Mouse (Mus musculus) left cerebral cortex, adult 11 months (tissue): ENCODE measurements around the gene Tex261.

ENCODE experiments used
- DNase-seq: peaks from one replicate; pipeline ENCODE4 v3.0.0; 2022; ENCODE audit warnings: low spot score

The Tex261 gene

GRCm38 (mm10) chr6:83762344-83762743 lies 13.3 kb downstream of the Tex261 start, which contains the start of gene Ankrd53:
Ankrd53 (plus strand) TSS chr6:83762644.
- no peak for DNase-seq

GRCm38 (mm10) chr6:83756051-83756450 lies 19.6 kb downstream of the Tex261 start:
- DNase-seq = no peak

- DNase-seq = no peak
Measured at GRCm38 (mm10) chr6:83750171-83750684, 25.4 kb downstream of the Tex261 start.

- no peak for DNase-seq
Measured at GRCm38 (mm10) chr6:83749286-83749685, 26.3 kb downstream of the Tex261 start.

GRCm38 (mm10) chr6:83745466-83745865 lies 30.1 kb downstream of the Tex261 start:
- DNase-seq = no peak

- no peak for DNase-seq
Measured at GRCm38 (mm10) chr6:83744557-83744956, 31.1 kb downstream of the Tex261 start.

GRCm38 (mm10) chr6:83744126-83744525 lies 31.5 kb downstream of the Tex261 start:
- DNase-seq = no peak

GRCm38 (mm10) chr6:83743212-83743611 lies 32.4 kb downstream of the Tex261 start:
- DNase-seq = no peak

- no peak for DNase-seq
Measured at GRCm38 (mm10) chr6:83742761-83743160, 32.9 kb downstream of the Tex261 start, which contains the start of gene Atp6v1b1. Atp6v1b1 (plus strand) TSS chr6:83742990.

GRCm38 (mm10) chr6:83738596-83738995 lies 37.0 kb downstream of the Tex261 start:
- no peak for DNase-seq

- DNase-seq = no peak
Measured at GRCm38 (mm10) chr6:83737311-83737710, 38.3 kb downstream of the Tex261 start.

- no peak for DNase-seq
Measured at GRCm38 (mm10) chr6:83731128-83731527, 44.5 kb downstream of the Tex261 start.

- no peak for DNase-seq
Measured at GRCm38 (mm10) chr6:83729350-83729970, 46.2 kb downstream of the Tex261 start.

- no peak for DNase-seq
Measured at GRCm38 (mm10) chr6:83728488-83728887, 47.1 kb downstream of the Tex261 start.

GRCm38 (mm10) chr6:83727178-83727577 lies 48.4 kb downstream of the Tex261 start:
- DNase-seq = no peak

GRCm38 (mm10) chr6:83722526-83722925 lies 53.1 kb downstream of the Tex261 start:
- no peak for DNase-seq
